Mouse (Mus musculus): ENCODE results near the gene Hikeshi.

DNA sequence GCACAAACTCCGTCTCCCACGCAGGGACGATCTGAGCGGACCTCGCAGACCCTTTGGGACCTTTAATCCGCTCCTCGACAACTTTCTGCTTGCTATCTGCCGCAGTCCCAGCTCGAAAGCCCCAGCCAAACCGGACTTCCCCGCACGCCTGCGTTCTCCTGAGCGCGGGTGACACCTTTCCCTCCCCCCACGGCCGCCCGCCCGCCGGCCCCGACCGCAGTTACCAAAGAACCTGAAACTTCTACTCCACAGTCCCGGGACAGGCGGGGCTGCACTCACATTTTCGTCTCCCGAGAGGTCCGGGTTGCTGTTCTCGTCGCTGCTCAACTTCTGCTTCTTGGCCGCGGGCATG lies 39.1 kb upstream of the Hikeshi start:
- no peak for TF ChIP-seq CHD2 (IDR thresholded peaks at IDR 0.05; ENCODE audit: low read depth, low read length)
- no peak for TF ChIP-seq MAFK (IDR thresholded peaks at IDR 0.05; ENCODE audit: insufficient read depth, low read depth, low read length)
- no peak for TF ChIP-seq HCFC1 (IDR thresholded peaks at IDR 0.05; ENCODE audit: borderline replicate concordance, insufficient read depth, low read length)

Measured in ES-E14 (cell line).